Mouse (Mus musculus) forebrain, postnatal 0 days (tissue): ENCODE measurements around the gene Hic1. TPM values are rescaled to one million over a fixed set of nuclear protein-coding genes. Genes with fewer than 3 reads are reported as not detected.

Experiments
- ATAC-seq: fragments of 200-750 bp; cut with Nextera tagmentation; 2 replicates; pipeline ENCODE4 v1.8.0; 2017; ENCODE audit warnings: mild to moderate bottlenecking, moderate library complexity
- DNase-seq: peaks from one replicate; pipeline ENCODE4 v3.0.0-alpha.2; 2015
- H3K27ac ChIP-seq: fragments of 300-500 bp; sonication (generic); 2 replicates; pipeline ENCODE4 v1.5.1; 2014; ENCODE audit warnings: low read depth, mild to moderate bottlenecking, antibody characterized with exemption, low read length, moderate library complexity, mixed read lengths
- H3K27me3 ChIP-seq: fragments of 300-500 bp; sonication (generic); 2 replicates; pipeline ENCODE4 v1.6.1; 2014; ENCODE audit warnings: mild to moderate bottlenecking, low read length, mixed read lengths; ENCODE audit not compliant: insufficient read depth
- H3K36me3 ChIP-seq: fragments of 300-500 bp; sonication (generic); 2 replicates; pipeline ENCODE4 v1.6.1; 2014; ENCODE audit warnings: mild to moderate bottlenecking, moderate library complexity; ENCODE audit not compliant: insufficient read depth
- H3K4me1 ChIP-seq: fragments of 300-500 bp; sonication (generic); 2 replicates; pipeline ENCODE4 v1.6.1; 2014; ENCODE audit warnings: antibody characterized with exemption; ENCODE audit not compliant: insufficient read depth
- H3K4me2 ChIP-seq: fragments of 300-500 bp; sonication (generic); 2 replicates; pipeline ENCODE4 v1.6.1; 2014; ENCODE audit warnings: low read depth, mild to moderate bottlenecking, moderate library complexity
- H3K4me3 ChIP-seq: fragments of 300-500 bp; sonication (generic); 2 replicates; pipeline ENCODE4 v1.5.1; 2014; ENCODE audit warnings: low read depth, low read length, mixed read lengths
- H3K9ac ChIP-seq: fragments of 300-500 bp; sonication (generic); 2 replicates; pipeline ENCODE4 v1.6.1; 2014; ENCODE audit warnings: mild to moderate bottlenecking
- H3K9me3 ChIP-seq: fragments of 300-500 bp; sonication (generic); 2 replicates; pipeline ENCODE4 v1.6.1; 2016; ENCODE audit warnings: low read length
- CTCF ChIP-seq: sonication (generic); IDR thresholded peaks from 2 replicates; pipeline ENCODE4 v1.5.1; 2016; ENCODE audit warnings: antibody characterized with exemption, control low read depth, low read depth
- WGBS: fragments of 180-500 bp; shearing (Covaris S2); extraction: QIAGEN DNeasy Blood & Tissue Kit; methylation state at CpG from one replicate; pipeline ENCODE4 v1.1.7; 2014; 5-methylcytosine and 5-hydroxymethylcytosine counted together
- microRNA counts: library from miRNA; unstranded; fragments of <30 nt; microRNA quantifications from one replicate; lab custom pipeline; 2015
- microRNA-seq, 2 experiments: library from miRNA; unstranded; fragments of <30 nt; microRNA quantifications; one replicate each; pipeline ENCODE4; 2016
- polyA plus RNA-seq: library from polyadenylated mRNA; unstranded; fragments of >200 nt; fragmentation: Nextera tagmentation; extraction: Ambion mirVana; gene quantifications from 2 replicates; pipeline ENCODE4 v1.2.1, GENCODE M21; 2015
- total RNA-seq: library from RNA; depleted of rRNA; stranded (reverse); fragments of >200 nt; gene quantifications from 2 replicates; pipeline ENCODE4 v1.2.3, GENCODE M21; 2014; rRNA removed

Gene Hic1
- total and polyA plus RNA-seq, 2 experiments from 2014 or later, result 1.7 to 4.5 TPM

DNA sequence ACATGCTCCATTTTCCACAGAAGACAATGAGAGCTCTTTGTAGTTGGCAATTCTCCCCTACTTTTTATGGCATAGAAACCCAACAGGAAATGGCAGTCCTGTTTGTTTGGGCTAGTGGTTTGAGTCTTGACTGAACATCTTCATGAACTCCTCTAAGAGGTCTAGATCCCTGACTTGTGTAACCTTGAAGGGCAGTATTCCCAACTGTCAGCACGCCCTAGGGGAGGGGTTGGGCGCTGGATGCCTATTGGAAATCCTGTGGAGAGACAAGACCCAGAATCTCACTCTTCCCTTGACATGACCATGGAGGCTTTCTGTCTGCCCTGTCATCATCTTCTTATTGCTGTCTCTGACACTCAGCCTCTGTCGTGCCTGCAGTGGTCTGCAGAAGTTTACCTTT lies 49.5 kb downstream of the Hic1 start:
- no peak for DNase-seq
- no peak overlapping the region for H3K4me3 ChIP-seq
- H3K9ac ChIP-seq, result no peak overlapping the region
- H3K27ac ChIP-seq, result no peak overlapping the region
- no peaks in the 10 kb centered on the region for H3K9me3 ChIP-seq
- H3K36me3 ChIP-seq, result no peaks in the 10 kb centered on the region
- no peak for ATAC-seq
- H3K27me3 ChIP-seq, result no peaks in the 10 kb centered on the region
- H3K4me1 ChIP-seq, result no peaks in the 10 kb centered on the region
- 85% methylated on average over 3 of the region's 3 CpGs for WGBS
- no peak for TF ChIP-seq CTCF
- H3K4me2 ChIP-seq, result no peak overlapping the region

DNA sequence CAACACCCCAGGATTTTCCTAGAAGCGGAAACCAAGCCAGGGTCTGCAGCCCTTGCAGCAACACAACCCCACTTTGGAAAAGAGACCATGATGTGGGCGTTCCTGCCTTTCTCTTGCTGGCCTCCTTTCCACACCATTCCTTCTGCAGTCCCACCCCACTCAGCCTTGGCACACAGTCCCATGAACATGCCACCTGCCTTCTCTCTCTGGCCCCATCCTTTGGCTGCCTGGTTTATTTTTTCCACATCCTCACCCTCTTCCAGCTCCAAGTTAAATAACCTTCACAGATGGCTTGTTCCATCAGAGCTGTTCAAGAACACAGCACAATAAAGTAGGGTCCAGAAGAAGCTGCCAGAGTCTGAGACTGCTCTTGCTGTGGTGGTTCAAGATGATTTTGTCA lies 50.0 kb downstream of the Hic1 start:
- no peak overlapping the region for H3K4me2 ChIP-seq
- no peaks in the 10 kb centered on the region for H3K36me3 ChIP-seq
- no peaks in the 10 kb centered on the region for H3K27me3 ChIP-seq
- H3K4me1 ChIP-seq, result no peaks in the 10 kb centered on the region
- ATAC-seq (no peak), DNase-seq (no peak)
- no peak overlapping the region for H3K27ac ChIP-seq
- 77% methylated on average over 2 of the region's 2 CpGs for WGBS
- H3K9me3 ChIP-seq, result no peaks in the 10 kb centered on the region
- H3K4me3 ChIP-seq, result no peak overlapping the region
- H3K9ac ChIP-seq, result no peak overlapping the region
- no peak for TF ChIP-seq CTCF

DNA sequence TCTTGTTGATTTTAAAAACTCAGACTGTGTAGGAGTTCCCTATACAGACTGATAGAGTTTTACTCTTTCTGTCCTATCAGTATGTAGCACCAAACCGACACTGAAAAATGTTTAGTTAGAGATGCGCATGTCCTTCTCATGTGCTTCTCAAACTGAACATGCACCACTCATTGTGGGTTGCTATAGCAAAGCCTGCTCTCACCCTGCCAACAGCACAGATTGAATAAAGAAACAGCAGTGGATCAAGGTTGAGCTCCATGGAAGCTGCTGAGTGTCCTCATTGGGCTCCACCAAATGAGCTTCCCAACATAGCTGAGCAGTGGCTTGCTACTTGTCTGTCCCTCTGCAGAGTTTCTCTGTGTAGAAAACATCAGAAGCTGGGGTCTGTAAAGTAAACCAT lies 51.2 kb downstream of the Hic1 start:
- 82% methylated on average over 2 of the region's 2 CpGs for WGBS
- H3K27me3 ChIP-seq, result no peaks in the 10 kb centered on the region
- no peak for TF ChIP-seq CTCF
- no peaks in the 10 kb centered on the region for H3K4me1 ChIP-seq
- ATAC-seq (peak; percentile 48), DNase-seq (no peak)
- no peak overlapping the region for H3K27ac ChIP-seq
- no peak overlapping the region for H3K9ac ChIP-seq
- no peak overlapping the region for H3K4me3 ChIP-seq
- H3K4me2 ChIP-seq, result no peak overlapping the region
- no peaks in the 10 kb centered on the region for H3K9me3 ChIP-seq
- H3K36me3 ChIP-seq, result no peaks in the 10 kb centered on the region

DNA sequence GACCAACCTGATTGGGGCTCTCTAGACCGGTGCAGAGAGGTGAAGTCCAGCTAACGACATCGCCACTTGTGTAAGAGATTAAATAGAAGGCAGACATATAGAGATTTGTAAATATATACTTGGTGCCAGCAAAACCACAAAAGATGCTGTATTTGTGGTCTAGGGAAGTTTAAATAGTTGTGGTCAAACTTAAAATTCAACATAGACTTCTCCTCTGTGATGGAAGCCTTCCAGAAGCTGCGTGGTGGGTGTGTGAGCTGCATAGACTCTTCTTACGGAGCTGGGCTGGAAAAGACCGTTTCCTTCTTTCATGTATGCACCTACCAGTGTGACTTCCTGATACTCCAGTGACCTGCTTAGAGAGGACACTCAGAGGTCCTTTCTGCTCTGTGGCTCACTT lies 52.9 kb downstream of the Hic1 start:
- H3K4me2 ChIP-seq, result no peak overlapping the region
- H3K9ac ChIP-seq, result no peak overlapping the region
- H3K27ac ChIP-seq, result no peak overlapping the region
- DNase-seq (no peak), ATAC-seq (no peak)
- no peaks in the 10 kb centered on the region for H3K4me1 ChIP-seq
- H3K27me3 ChIP-seq, result no peaks in the 10 kb centered on the region
- H3K9me3 ChIP-seq, result no peaks in the 10 kb centered on the region
- TF ChIP-seq CTCF, result no peak
- H3K36me3 ChIP-seq, result no peaks in the 10 kb centered on the region
- H3K4me3 ChIP-seq, result no peak overlapping the region
- 86% methylated on average over 6 of the region's 6 CpGs for WGBS

MicroRNA genes within 50 kb of the gene (microRNA counts, 519-probe panel; counts per million panel counts)
- microRNA mmu-miR-132 (lab: Ali Mortazavi, UCI), result 6,013 counts per million, percentile 80 among the panel's probes with 10 or more counts
- not detected for microRNA mmu-miR-212 (lab: Ali Mortazavi, UCI)

Small RNAs within 50 kb of the gene (microRNA-seq; reads per million reads assigned to microRNA genes)
- 2,207 to 2,392 reads per million in 2 experiments for gene Mir132
- gene Mir212, result 119 to 125 reads per million in 2 experiments

Other genes with a start within 250 kb of the Hic1 start
- 21.8 and 25.8 TPM in 2 replicates for gene Smg6, start 243.7 kb downstream of the Hic1 start, total RNA-seq
- gene Smg6, start 243.7 kb downstream of the Hic1 start, polyA plus RNA-seq, result 7.8 and 9.6 TPM in 2 replicates
- gene Srr, start 243.6 kb downstream of the Hic1 start, total RNA-seq, result 40.2 and 46.5 TPM in 2 replicates
- 40.1 and 45.8 TPM in 2 replicates for gene Srr, start 243.6 kb downstream of the Hic1 start, polyA plus RNA-seq
- gene Ovca2, start 9.3 kb upstream of the Hic1 start, total RNA-seq, result 15.5 and 19.6 TPM in 2 replicates
- 11.5 and 16.3 TPM in 2 replicates for gene Ovca2, start 9.3 kb upstream of the Hic1 start, polyA plus RNA-seq
- gene Dph1, start 21.7 kb upstream of the Hic1 start, total RNA-seq, result 19.5 and 21.0 TPM in 2 replicates
- gene Dph1, start 21.7 kb upstream of the Hic1 start, polyA plus RNA-seq, result 12.7 and 13.8 TPM in 2 replicates
- 10.6 and 11.0 TPM in 2 replicates for gene Rtn4rl1, start 24.3 kb upstream of the Hic1 start, total RNA-seq
- 11.9 and 15.6 TPM in 2 replicates for gene Rtn4rl1, start 24.3 kb upstream of the Hic1 start, polyA plus RNA-seq
- 41.6 and 58.5 TPM in 2 replicates for gene Rpa1, start 178.8 kb upstream of the Hic1 start, total RNA-seq
- 50.1 and 54.1 TPM in 2 replicates for gene Rpa1, start 178.8 kb upstream of the Hic1 start, polyA plus RNA-seq
- gene Smyd4, start 178.9 kb upstream of the Hic1 start, total RNA-seq, result 20.8 and 28.8 TPM in 2 replicates
- 13.9 and 21.5 TPM in 2 replicates for gene Smyd4, start 178.9 kb upstream of the Hic1 start, polyA plus RNA-seq